ENCODE assay signal across 8 mouse cellular contexts in the genomic region with DNA sequence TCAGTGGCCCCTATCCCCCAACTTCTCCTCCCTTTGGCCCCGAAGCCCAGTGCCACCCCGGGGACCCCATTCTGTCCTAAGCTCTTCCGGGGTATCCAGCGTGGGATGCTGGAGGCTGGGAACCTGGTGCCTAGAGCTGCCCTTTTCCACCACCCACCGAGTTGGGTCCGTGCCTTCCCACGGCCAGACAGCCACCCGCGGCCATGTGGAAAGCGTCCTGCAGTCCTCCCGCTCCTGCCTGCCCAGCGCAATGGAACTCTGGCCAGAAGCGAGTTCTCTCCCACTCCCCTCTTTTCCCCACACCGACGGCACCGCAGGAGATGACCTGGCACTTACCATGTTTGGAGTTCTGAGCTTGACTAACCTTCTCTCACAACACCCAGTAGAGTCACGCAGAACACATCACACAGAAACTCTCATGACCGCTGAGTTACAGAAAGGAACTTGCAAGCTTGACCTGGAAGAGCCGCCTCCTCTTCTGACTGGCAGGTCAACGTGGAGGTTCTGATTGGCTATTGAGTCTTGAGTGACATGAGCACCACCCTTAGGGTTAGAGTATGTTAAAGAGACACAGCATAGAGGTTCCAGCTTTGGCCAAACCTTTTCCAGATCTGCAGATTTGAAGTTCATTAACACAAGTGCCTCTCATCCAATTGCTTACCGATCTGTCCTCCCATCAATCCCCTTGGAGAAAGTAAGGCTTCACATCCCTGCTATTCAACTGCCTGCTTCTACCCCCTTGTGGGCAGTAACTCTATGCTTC. TPM values are rescaled to one million over a fixed set of nuclear protein-coding genes. Genes with fewer than 3 reads are reported as not detected.
DNase-seq lines count a peak whose midpoint lies in the region; ATAC-seq lines count a peak whose summit lies in the region.
"Not testable (repeated sequence)": the region's sequence is repeated elsewhere in the genome, so short reads cannot be mapped to it uniquely, and the experiment has no call there.

A gene (minus strand): TSS at position 436 of the 763 bp plus-strand sequence.

- not testable (repeated sequence) for H3K9me3 ChIP-seq in intestine, embryonic 14.5 days (ENCODE audit: control insufficient read depth, low read length)

- peak within 1 kb of the TSS; percentile 33 for H3K4me3 ChIP-seq in intestine, embryonic 14.5 days (ENCODE audit: low read depth, low read length)

- H3K9ac ChIP-seq in intestine, embryonic 14.5 days (ENCODE audit: low read length), result not testable (repeated sequence)

- not testable (repeated sequence) for H3K27me3 ChIP-seq in intestine, embryonic 14.5 days (replicated peaks; ENCODE audit: control insufficient read depth, insufficient read depth, low read length)

- WGBS in intestine, embryonic 14.5 days, result 3% methylated on average over 16 of the region's 21 CpGs

- H3K27ac ChIP-seq in intestine, embryonic 14.5 days (ENCODE audit: low read depth), result not testable (repeated sequence)

- H3K4me1 ChIP-seq in intestine, embryonic 14.5 days (replicated peaks; ENCODE audit: control insufficient read depth, insufficient read depth, low read length), result not testable (repeated sequence)

- DNase-seq in adrenal gland, adult 18-20 months (ENCODE audit: low spot score in 2 of 2), result peak; percentile 65 to 68
- peak; percentile 39 for DNase-seq in embryo, embryonic 11.5 days (ENCODE audit: low read depth, low spot score)
- peak; percentile 62 to 63 for DNase-seq in gastrocnemius, postnatal 4 days (ENCODE audit: low spot score in 2 of 2)
- DNase-seq in intestine, embryonic 14.5 days (ENCODE audit: low spot score), result peak; percentile 55
- peak; percentile 85 to 88 for DNase-seq in left cerebral cortex, adult 9 months (ENCODE audit: low spot score in 2 of 2)
- DNase-seq in right cerebral cortex, adult 2 months (ENCODE audit: low spot score in 2 of 2), result peak; percentile 72 to 87
- DNase-seq in urinary bladder, postnatal 36 days (ENCODE audit: low spot score in 2 of 2), result peak; percentile 62 to 70

- H3K36me3 ChIP-seq in intestine, embryonic 14.5 days (ENCODE audit: control insufficient read depth, insufficient read depth, low read length), result not testable (repeated sequence)

- H3K4me2 ChIP-seq in intestine, embryonic 14.5 days (ENCODE audit: low read length), result peak within 1 kb of the TSS; percentile 37

- ATAC-seq in intestine, embryonic 14.5 days (replicated peaks; ENCODE audit: low FRiP score, low TSS enrichment, low read depth), result not testable (repeated sequence)
- ATAC-seq in megakaryocyte, adult 5-6 weeks (ENCODE audit: poor library complexity, severe bottlenecking), result peak; percentile 70

RNA-seq across cellular contexts. Expression of the gene that starts here (rescaled TPM):
- 100 to 1,000 TPM in 1 of 2 experiments, 10 to 100 TPM in 1; 90.6 to 173 TPM for total RNA-seq in adrenal gland, adult 18-20 months (2021)
- 10 to 100 TPM; 60.5 to 75.2 TPM for total RNA-seq in gastrocnemius, postnatal 4 days (2021)
- 31.0 and 33.4 TPM in 2 replicates for polyA plus RNA-seq in intestine, embryonic 14.5 days (2014; fragmentation: Nextera tagmentation; extraction: Ambion mirVana)
- 9.7 and 16.7 TPM in 2 replicates for total RNA-seq in megakaryocyte, adult 5-6 weeks (2015)
- 18.7 and 31.8 TPM in 2 replicates for total RNA-seq in megakaryocyte, adult 5-6 weeks (2017)
